Mouse (Mus musculus): ENCODE measurements around the gene Crebl2.

Gene Crebl2

DNA sequence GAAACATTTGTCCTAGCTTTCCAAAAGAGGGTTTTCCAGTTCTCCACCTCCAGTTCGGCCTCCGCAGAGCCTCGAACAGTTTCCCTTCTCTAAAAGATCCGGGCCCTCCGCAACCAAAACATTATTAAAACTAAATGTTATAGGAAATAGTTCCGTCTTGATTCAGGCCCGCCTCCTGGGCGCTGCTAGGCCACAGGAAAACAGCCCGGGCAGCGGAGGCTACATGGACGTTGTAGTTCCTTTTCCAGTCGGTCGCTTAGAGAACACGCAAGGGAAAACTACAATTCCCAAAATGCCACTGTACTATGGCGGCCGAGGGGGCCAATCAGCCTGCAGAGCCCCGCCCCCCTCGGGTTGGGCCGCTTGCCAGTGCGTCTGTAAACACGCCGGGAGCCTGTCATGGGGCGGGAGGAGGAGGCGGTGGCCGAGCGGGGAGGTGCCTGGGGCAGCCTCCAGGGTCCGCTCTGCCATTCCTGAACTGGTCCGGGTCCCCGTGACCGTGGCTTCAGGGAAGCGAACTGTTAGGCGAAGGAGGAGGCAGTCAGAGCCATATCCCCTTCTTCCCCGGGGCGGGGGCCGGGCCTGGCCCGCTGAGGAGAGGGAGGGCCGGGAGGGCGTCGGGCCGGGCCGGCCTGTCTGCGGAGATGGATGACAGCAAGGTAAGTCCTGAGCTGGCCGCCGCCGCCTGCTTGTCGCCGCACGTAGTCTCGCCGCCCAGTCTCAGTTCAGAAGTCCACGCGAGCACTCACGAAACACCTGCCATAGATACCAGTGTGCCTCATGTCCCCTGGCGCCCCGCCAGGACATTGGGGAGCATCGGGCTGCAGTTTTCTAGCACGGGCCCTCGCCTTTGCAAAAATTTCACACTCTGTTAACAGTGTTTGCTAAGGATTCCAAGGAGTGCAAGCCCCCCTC lies at the start of gene Crebl2:
TSS of gene Crebl2 (plus strand) at position 369 of the 915 bp plus-strand sequence.
- ChIA-PET POLR2A (interaction anchor here in 3 of 4 experiments (0.6 to 3.1 kb wide), 39 partner anchors 9 to 1360 kb away, joined by 3 to 15 read pairs (median 4); partner anchors contain the start of genes Gpr19 (in 2 of the 3) and Cdkn1b (in 1 of the 3)), CTCF (interaction anchor here in 2 of 4 experiments (0.5 to 1.3 kb wide), 3 partner anchors 36 to 210 kb away, joined by 3 to 6 read pairs (median 5); no protein-coding TSS in a partner anchor)

DNA sequence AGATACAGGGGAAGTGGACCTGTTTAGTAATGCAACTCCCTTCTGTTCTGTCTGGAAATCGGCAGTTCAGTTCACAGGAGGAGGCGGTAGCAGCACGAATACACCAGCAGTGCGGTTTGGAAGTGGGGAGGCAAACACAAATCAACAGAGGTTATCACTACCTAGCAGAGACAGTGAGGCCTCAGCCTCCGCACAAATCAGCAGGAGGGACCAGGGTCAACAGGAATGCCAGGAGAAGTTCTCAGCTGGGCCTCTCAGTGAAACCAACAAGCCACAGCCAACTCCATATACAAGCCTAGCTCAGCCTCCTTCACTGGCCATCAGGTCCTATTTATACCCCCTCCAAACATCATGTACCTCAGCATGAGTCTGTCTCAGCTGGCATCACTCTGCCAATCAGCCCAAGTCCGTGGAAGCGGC lies 48.5 kb upstream of the Crebl2 start:
- ChIA-PET POLR2A (interaction anchor here in 3 of 4 experiments (0.5 to 6.2 kb wide), 8 partner anchors 10 to 147 kb away, joined by 3 to 53 read pairs (median 4); partner anchors contain the start of gene Dusp16 (in 2 of the 3)), CTCF (interaction anchor here in 1 of 4 experiments (2.0 kb wide), 1 partner anchor 82 kb away, joined by 4 read pairs; no protein-coding TSS in a partner anchor)

DNA sequence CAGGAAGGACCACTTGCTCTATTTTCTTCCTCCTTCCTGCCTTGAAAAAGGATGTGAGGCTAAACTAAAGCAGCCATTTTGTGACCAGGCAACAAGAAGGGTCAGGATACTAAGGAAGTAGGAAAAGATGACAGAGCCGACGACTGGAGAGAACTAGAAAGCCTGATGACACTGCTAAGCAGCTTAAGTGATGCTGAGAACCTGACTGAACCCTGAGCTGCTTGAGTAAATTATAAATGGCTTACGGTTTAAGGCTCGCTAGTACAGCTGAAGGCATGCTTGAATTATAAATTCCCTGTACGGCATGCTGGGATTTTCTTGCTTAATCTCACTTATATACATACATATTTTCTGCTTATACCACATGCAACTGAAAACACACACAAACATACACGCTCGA lies 47.1 kb upstream of the Crebl2 start:
- CTCF ChIA-PET, result interaction anchor here in 2 of 4 experiments (0.6 to 2.0 kb wide), 3 partner anchors 11 to 139 kb away, joined by 3 to 4 read pairs (median 4); no protein-coding TSS in a partner anchor
- POLR2A ChIA-PET, result interaction anchor here in 3 of 4 experiments (0.6 to 6.2 kb wide), 10 partner anchors 8 to 399 kb away, joined by 3 to 53 read pairs (median 4); partner anchors contain the start of gene Dusp16 (in 2 of the 3)

DNA sequence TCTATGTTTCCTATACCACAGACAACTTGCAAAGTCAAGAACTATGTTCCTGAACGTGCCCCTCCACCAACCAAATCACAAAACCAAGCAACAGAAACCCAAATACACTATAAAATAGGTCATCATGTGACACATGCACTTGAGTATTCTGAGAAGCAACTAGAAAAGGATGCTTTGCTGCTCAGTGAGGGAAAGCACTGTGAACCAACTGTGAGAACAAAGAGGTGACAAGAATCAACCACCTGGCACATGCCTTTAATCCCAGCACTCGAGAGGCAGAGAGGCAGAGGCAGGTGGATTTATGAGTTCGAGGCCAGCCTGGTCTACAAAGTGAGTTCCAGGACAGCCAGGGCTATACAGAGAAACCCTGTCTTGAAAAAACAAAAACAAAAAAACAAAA lies 43.5 kb upstream of the Crebl2 start:
- POLR2A ChIA-PET, result interaction anchor here in 1 of 4 experiments (0.6 kb wide), 1 partner anchor 80 kb away, joined by 5 read pairs; no protein-coding TSS in a partner anchor
- CTCF ChIA-PET, result no interaction called here

DNA sequence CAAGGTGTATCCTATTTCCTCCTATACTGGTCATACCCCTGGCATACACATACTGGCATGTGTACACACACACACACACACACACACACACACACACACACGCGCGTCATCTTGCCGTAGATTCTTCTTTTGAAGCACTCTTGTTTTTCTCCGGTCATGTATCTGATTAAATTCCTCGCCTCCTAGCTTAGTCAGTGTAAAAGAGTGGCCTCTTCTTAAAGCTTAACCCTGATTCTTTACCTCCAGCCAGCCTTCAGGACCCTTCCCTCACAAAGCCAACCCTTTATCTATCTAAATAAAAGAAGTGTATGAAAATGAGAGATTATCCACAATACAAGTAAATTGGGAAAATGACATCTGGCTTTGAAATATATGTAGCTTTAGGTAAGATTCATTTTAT lies 40.9 kb upstream of the Crebl2 start:
- ChIA-PET POLR2A (interaction anchor here in 2 of 4 experiments (0.6 to 8.4 kb wide), 5 partner anchors 7 to 87 kb away, joined by 3 to 150 read pairs (median 12); no protein-coding TSS in a partner anchor), CTCF (no interaction called here)

DNA sequence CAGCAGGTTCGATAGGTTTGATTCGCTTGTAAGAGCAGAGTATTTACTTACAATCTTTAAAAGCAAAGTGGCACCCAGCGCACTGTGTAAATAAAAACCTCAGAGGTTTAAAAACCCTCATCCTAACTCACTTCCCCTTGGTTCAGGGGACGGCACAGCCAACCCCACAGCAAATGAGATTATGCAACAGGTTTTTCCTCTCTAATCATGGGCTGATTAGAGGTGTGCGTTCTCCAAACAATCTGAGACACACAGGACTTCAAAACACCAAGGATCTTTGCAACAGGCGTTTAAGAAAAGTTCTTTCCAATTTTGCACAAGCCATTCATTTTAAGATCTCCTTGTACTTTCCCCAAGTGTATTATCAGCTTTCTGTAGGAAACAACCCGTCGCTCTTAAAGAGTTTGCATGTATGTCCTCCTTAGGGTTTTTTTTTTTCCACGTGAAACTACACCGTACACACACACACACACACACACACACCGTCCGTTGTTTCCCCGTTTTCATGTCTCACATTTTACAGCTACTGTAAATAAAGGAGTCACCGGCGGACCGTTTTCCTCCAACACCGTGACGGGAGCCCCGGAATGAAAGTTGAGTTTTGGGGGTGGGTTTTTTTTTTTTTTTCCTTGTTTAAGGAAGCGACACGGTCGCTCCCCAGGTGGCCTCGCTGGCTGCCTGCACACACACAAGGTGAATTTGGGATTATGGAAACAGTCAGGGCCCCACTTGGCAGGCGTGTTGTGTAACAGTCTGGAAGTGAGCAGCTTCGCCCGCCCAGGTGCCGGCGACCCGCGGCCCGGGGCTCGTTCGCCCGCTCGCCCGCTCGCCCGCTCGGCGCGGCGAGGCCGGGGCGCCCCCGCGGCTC lies 38.5 kb upstream of the Crebl2 start:
- CTCF ChIA-PET, result interaction anchor here in 3 of 4 experiments (0.6 to 0.7 kb wide), 3 partner anchors 135 to 628 kb away, joined by 3 to 4 read pairs (median 3); no protein-coding TSS in a partner anchor

DNA sequence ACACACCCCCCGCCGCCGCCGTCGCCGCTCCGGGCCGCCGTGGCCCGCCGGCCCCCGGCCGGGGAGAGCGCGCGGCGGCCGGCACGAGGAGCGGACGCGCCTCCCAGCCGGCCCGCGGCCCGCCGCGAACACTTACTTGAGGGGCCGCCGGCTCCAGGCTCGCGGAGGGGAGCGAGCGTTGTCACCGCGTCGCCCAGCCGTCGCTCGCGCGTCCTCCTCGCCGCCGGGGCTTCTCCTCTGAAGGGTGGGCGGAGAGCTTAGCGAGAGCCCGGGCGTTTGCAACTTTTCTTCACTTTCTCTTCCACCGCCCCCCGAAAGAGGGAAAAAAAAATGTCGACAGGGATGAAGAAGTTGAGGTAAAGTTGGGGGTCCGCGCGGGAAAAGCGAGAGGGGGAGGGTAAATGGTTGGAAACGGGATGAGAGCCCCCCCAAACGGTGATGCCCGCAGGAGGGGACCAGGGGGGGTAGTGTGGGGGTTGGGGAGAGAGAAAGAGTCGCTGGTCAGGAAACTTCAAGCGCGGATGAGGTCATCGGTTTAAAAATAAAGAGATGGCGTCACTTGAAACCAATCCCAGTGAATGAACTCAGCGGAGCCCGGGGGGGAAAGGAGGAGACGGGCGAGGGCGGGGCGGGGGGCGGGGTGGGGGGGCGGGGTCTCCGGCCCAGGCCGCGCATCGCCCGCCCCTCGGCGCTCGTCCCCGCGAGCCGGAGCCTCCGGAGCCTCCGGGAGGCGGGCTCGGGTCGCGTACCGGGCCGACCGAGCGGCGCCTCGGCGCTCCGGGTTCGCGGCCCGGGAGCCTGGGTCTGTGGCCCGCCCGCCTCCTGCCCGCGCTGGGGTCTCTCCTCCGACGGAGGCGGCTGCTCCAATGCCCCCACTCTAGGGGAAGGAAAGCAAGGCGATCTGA lies 37.6 kb upstream of the Crebl2 start, which contains the start of gene Dusp16:
TSS of gene Dusp16 (minus strand) at position 485 of the 905 bp plus-strand sequence.
- ChIA-PET CTCF (interaction anchor here in 2 of 4 experiments (0.6 to 0.7 kb wide), 2 partner anchors 171 to 629 kb away, joined by 3 read pairs; no protein-coding TSS in a partner anchor), POLR2A (interaction anchor here (0.6 to 8.4 kb wide), 25 partner anchors 10 to 1684 kb away, joined by 3 to 150 read pairs (median 5); partner anchors contain the start of genes Cdkn1b (in 2 of the 4) and Gpr19 (in 1 of the 4))

More for the DNA sequence above, 38.5 kb upstream of the Crebl2 start:
- POLR2A ChIA-PET, result interaction anchor here (0.6 to 8.4 kb wide), 42 partner anchors 9 to 1683 kb away, joined by 3 to 150 read pairs (median 4); partner anchors contain the start of genes Cdkn1b (in 1 of the 4), Crebl2 (in 1 of the 4) and Gpr19 (in 1 of the 4)

DNA sequence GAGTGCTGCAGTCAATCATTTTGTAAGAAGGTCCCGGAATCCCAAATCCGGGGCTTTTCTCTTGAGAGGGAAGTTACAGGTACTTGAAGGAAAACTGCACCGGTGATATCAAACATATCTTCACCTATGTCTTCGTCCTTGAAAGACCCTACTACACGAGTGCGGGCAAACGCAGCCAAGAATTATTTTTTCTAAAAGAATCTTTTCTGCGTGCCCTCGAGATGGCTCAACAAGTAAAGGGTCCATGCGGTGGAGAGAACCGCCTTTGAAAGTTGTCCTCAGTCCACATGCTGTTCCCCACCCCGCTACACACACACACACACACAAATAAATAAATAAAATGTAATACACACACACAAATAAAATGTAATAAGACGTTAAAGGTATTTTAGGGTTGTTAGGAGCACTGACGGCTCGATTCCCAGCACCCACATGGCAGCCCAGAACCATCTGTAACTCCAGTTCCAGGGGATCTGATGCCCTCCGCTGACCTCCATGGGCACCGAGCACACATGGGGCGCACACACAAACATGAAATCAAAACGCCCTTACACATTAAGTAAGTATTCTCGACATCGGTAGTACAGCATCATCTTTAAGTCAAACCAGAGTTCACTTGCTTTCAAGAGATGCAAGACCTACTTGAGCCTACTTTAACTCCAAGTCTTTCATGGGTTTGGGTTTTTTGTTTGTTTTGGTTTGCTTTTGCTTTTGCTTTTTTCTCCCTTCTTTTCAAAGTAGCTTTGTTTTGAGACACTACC lies 36.7 kb upstream of the Crebl2 start:
- POLR2A ChIA-PET, result interaction anchor here (0.6 to 8.4 kb wide), 33 partner anchors 10 to 270 kb away, joined by 3 to 158 read pairs (median 5); partner anchors contain the start of genes Cdkn1b (in 2 of the 4) and Crebl2 (in 2 of the 4)
- CTCF ChIA-PET, result interaction anchor here in 3 of 4 experiments (1.0 to 2.0 kb wide), 8 partner anchors 11 to 134 kb away, joined by 3 to 14 read pairs (median 5); no protein-coding TSS in a partner anchor

DNA sequence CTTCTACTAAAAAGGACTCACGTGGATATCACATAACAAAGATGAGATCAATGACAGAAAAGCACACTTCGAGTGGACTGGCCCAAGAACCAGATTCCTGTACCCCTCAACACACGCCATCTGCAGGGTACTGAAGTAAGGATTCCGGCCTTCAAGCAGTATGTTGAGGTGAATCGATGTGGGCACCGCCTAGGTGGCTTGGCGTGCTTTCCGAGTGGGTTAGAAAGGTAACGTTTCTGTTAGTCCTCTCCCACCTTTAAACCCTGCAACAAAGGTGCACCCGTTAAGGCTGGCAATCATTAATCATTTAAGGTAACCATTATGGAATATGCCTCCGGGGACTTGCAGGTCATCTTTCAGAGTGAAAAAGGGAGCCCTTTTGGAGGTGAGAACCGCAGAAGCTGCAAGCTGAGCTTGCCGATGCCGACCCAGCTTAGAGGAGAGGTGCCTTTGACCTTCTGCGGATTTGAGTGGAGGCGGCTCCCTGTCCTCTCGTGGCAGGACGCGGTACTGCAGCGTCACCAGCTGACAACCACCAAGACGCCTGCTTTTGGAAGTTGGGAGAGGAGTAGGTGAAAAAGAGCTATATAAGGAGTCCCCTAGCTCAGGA lies 35.9 kb upstream of the Crebl2 start:
- ChIA-PET CTCF (interaction anchor here (0.5 to 2.0 kb wide), 36 partner anchors 11 to 285 kb away, joined by 3 to 14 read pairs (median 4); partner anchors contain the start of genes Cdkn1b (in 1 of the 4) and Crebl2 (in 1 of the 4)), POLR2A (interaction anchor here (0.5 to 8.4 kb wide), 53 partner anchors 11 to 642 kb away, joined by 3 to 158 read pairs (median 4); partner anchors contain the start of genes Crebl2 (in 3 of the 4) and Cdkn1b (in 2 of the 4))

DNA sequence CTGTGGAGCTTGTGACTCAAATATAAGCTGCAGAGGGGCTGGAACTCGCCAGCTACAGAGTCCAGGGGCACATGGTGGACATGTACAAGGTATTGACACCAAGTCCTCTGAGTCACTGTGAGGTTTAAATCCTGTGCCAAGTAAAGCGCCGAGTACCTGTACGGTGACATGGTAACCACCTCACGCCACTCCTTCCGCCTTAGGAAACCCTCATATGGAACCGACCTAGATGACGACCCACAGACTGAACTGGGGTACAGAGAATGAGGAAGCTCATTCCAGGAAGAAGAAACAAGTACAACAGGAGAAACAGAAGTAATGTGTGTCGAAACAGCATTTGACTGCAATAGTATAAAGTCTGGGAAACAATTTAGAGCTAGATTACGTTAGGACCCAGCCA lies 33.7 kb upstream of the Crebl2 start:
- POLR2A ChIA-PET, result interaction anchor here in 3 of 4 experiments (0.6 to 8.4 kb wide), 6 partner anchors 8 to 124 kb away, joined by 3 to 158 read pairs (median 4); partner anchors contain the start of gene Cdkn1b (in 1 of the 3)
- CTCF ChIA-PET, result no interaction called here

DNA sequence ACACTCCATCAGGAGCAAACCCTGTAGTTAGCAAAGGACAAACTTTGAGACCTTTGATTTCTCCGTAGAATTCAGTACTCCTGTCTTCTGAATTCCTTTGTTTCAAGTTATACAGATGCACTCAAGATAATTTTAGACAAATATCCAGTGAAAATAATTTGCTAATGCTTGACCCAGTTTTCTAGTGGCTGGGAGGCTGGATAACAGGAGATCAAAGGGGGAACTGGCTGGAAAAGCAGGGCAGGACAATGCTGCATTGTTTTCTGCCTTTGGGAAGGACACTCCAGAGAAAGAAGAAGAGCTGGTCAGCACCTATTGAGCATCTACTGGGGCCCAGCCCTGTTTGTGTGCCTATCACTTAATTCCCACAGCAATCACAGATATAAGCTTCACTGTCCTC lies 28.5 kb upstream of the Crebl2 start:
- CTCF ChIA-PET, result no interaction called here
- POLR2A ChIA-PET, result interaction anchor here in 2 of 4 experiments (1.0 to 10.4 kb wide), 7 partner anchors 6 to 71 kb away, joined by 3 to 158 read pairs (median 4); partner anchors contain the start of gene Dusp16 (in 1 of the 2)

DNA sequence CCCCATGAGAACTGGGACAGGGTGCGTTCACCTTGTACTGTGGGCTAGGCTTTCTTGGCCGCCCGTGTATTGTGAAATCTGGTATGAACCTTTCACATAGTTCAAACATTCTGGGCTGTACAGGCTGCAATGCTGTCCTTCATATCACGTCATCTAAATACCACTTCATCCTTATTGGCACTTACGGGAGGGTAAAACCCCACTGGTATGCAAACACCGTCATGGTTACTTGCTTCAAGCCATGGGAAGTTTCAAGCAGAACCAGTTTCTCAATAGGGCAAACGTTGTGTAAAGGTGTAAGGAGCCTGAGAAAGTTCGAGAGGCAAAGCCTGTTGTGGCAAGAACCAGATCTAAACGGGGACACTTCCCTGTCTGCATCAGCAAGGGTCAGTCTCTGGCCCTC lies 27.3 kb upstream of the Crebl2 start:
- CTCF ChIA-PET, result no interaction called here
- POLR2A ChIA-PET, result interaction anchor here in 3 of 4 experiments (0.8 to 10.4 kb wide), 12 partner anchors 8 to 207 kb away, joined by 3 to 158 read pairs (median 3); partner anchors contain the start of genes Cdkn1b (in 1 of the 3) and Dusp16 (in 1 of the 3)

DNA sequence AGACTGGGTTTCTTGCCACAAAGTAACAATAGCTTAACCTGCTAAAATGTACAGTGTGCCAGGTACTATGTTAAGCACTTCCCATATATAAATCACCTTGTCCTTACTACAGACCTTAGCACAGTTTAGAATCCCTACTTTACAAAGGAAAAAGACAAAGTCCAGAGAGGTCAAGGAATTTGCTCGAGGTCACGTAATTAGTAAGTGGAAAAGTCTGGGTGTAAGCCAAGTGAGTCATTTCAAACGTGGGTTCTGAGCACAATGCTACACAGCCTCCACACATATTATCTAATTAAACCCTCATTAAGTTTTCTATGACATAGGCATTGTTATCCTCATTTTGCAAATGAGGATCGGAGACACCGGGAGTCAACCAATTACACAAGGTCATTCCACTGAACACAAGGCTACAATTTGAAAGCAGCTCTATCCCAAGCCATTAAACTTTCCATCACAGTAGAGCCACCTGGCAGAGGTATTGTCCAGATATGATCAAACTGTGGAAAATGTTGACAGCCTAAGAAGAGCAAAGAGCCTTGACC lies 25.1 kb upstream of the Crebl2 start:
- ChIA-PET CTCF (interaction anchor here in 3 of 4 experiments (0.6 to 2.1 kb wide), 6 partner anchors 11 to 1070 kb away, joined by 3 to 12 read pairs (median 4); no protein-coding TSS in a partner anchor), POLR2A (interaction anchor here (0.5 to 10.4 kb wide), 49 partner anchors 8 to 1749 kb away, joined by 3 to 158 read pairs (median 4); partner anchors contain the start of genes Dusp16 (in 3 of the 4), Gpr19 (in 2 of the 4) and Apold1 (in 1 of the 4))

DNA sequence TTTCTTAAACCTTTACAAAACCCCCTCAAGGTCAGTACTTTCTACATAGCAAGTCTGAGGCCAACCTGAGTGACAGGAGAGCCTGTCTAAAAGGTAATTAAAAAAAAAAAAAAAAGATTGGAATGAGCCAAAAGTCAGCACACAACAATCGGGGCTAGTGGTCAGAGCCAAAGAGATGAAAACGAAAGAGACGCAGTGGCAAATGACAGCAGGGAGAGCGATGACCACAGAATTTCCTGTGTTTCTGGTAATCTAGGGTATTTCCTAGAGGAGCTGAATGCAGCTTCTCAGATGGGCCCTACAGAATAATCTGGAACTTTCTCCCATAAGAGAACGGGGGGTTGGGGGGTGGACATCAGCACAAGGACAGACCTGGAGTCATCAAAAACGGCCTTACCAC lies 23.8 kb upstream of the Crebl2 start:
- ChIA-PET CTCF (interaction anchor here in 1 of 4 experiments (0.6 to 2.1 kb wide), 2 partner anchors 12 to 19 kb away, joined by 3 to 12 read pairs; no protein-coding TSS in a partner anchor), POLR2A (interaction anchor here (0.6 to 10.4 kb wide), 27 partner anchors 8 to 1712 kb away, joined by 3 to 158 read pairs (median 4); partner anchors contain the start of genes Dusp16 (in 2 of the 4), Apold1 (in 1 of the 4) and Cdkn1b (in 1 of the 4))
